Mouse (Mus musculus) spleen, postnatal 14 days (tissue): ENCODE measurements around the gene Meltf.

Experiments
- DNase-seq, 2 experiments: peaks; one replicate each; pipeline ENCODE4 v3.0.0; 2021 to 2022; ENCODE audit warnings: low spot score in 2 of 2

The Meltf gene

GRCm38 (mm10) chr16:31878573-31879257 lies at the start of gene Meltf:
Gene Meltf, plus strand, starts transcription at chr16:31878810.
- peak; percentile 36 to 52 for DNase-seq

GRCm38 (mm10) chr16:31830726-31831125 lies 47.9 kb upstream of the Meltf start:
- DNase-seq, result no peak

DNA sequence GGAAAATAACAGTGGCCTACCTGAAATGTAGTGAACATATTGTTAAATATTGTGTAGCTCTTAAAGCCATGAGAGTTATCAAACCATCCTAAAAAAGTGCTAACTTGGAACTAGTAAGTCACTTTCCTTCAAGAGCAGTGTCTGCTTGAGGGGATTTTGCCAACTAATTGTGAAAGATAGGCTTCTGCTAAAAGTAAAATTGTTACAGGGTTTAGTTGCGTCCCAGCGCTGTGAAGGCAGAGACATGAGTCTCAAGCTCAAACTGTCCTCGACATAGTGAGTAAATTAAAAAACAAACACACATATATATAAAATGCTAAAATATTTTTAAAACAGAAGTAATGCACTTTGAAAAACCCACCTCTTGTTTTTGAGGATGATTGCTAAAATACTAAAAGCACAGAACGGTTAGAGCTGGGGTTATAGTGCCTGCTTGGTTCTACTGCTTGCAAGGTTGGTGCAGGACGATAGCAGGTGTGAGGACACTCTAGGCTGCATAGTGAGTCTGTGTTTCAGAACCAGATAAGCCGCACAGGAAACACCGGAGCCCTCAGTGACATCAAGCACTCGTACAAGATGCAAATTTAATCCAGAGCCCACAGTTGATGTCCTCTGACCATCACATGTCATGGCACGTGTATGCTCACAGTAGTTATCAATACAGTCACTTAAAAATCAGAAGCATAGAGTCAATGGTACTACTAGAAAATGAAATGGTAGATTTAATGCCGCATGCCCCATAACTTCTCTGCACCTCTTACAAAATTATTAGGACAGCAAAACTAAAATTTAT lies 45.8 kb upstream of the Meltf start:
- DNase-seq, result no peak

DNA sequence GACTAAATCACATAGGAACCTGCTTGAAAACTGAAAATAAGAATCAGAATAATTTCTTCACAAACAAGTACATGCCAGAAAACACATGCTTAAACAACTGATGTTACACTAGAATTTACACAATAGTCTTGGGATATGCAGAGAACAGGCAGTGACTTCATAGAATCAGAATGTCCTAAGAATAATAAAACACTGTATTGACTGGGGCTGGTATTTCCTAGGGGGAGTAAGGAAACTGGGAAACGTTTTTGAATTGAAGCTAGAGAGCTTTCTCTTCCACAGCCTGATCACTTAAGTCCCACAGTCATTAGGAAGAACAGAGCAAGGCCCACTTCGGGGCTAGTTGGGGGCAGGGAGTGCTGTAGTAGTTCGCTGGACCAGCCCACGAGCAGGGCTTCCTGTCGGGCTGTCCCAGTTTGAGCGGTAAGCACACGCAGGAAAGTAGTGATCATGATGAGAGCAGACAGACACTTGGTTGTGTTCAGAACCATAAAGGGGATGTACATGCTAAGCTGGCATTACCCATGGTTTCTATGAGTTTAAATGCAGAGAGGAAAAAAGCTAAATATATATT lies 44.5 kb upstream of the Meltf start:
- no peak for DNase-seq

GRCm38 (mm10) chr16:31834662-31835318 lies 43.8 kb upstream of the Meltf start:
- no peak for DNase-seq

GRCm38 (mm10) chr16:31837362-31837761 lies 41.2 kb upstream of the Meltf start:
- DNase-seq, result no peak

GRCm38 (mm10) chr16:31844246-31844645 lies 34.4 kb upstream of the Meltf start:
- no peak for DNase-seq

DNA sequence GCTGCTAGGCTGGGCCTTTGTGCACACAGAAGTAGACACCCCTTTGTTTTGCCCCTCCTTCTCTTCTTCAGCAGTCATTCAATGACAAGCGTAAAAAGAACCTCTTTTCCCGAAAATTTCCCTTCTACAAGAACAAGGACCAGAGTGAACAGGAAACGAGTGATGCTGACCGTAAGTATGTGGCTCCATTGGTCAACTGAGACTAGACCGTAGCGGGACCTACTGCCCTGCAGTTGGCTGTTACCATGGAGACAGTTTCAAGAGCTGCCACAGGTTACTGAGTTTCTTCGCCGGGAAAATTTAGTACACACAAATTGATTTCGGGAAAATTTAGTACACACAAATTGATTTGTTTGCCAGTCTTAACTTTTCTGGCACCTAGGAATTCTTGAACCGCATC lies 31.8 kb upstream of the Meltf start:
- DNase-seq, result no peak

DNA sequence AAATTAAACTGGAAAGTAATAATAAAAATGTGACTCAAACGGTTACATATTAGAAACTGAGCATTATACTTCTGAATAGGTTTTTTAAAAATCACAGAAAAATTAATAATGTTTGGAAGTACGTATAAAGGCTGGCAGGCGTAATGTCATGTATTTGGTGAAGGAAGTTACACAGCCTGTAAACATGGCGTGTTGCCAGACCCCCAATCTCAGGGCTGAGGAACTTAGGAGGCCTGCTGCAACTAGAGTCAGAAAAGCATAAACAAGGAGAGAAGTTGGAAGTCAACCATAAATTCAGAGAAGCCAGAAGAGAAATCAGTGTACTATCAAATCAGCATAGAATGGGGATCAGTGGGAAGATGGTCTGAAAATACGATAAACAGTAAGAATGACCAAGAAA lies 14.7 kb upstream of the Meltf start:
- no peak for DNase-seq

GRCm38 (mm10) chr16:31865242-31865641 lies 13.4 kb upstream of the Meltf start:
- no peak for DNase-seq

- no peak for DNase-seq
Observed at GRCm38 (mm10) chr16:31866911-31867310, 11.7 kb upstream of the Meltf start.

GRCm38 (mm10) chr16:31867736-31868135 lies 10.9 kb upstream of the Meltf start:
- no peak for DNase-seq

DNA sequence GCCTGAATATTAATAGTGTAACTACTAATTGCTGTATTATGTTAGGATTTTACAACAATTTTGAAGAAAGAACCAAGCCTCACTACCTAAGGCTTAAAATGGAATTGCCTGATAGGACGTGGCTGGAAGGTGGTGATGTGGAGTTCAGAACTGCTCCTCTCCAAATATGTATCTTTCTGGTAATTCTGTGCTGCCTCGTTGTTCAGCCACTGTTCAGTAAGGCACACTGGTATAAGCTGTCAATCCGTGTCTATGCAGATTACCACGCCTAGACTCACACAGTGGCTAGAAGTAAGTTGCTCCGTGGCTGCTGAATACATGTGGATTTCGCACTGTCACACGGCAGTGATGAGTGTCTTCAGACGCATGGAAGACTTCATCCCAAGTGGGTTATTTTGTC lies 4.9 kb upstream of the Meltf start:
- no peak for DNase-seq

DNA sequence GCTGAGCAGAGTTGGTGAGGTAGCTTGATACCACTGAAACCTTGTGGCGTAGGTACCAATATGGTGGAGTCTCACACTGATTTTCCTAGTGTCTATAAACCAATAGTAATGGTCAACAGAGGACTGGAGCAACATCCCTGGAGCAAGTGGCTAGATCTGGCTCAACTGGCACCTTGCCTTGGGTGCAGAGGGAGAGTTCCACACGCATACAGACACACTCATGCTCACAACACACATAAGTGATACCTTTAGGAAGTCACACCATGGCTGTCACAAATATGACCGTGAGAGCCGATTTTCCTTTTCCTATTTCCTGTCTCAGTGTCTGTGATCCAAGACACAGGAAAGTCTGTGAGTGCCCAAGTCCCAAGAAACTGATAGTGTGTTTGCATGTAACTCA lies 3.2 kb upstream of the Meltf start:
- DNase-seq, result no peak

GRCm38 (mm10) chr16:31876386-31876785 lies 2.2 kb upstream of the Meltf start:
- DNase-seq, result no peak

GRCm38 (mm10) chr16:31878052-31878451 lies 558 bp upstream of the Meltf start:
- no peak for DNase-seq

- no peak for DNase-seq
Observed at GRCm38 (mm10) chr16:31880146-31880840, 1.7 kb downstream of the Meltf start.

DNA sequence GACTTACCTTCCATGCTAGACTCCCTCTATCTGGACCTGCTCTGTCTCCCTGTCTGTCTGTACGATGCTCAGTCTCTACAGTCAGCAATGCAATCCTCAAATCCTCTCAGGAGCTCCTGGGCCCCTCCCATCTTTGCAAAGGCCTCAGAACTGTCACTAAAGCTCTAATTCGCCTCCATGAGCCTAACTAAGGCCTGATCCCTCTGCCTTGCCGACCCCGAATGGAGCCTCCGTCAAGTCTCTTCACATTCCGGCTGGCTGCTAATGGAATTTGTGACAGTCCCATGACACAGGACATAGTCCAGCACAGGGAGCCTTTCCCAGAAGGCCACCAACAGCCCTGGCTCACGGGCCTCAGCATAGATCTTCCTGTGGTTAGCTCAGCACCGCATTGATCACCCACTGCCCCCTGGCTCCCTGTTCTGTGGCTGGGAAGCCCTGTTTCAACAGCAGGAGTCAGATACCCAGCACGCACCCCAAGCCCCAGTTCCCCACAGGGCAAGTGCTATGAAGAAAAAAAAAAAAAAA lies 3.8 kb downstream of the Meltf start:
- no peak for DNase-seq

DNA sequence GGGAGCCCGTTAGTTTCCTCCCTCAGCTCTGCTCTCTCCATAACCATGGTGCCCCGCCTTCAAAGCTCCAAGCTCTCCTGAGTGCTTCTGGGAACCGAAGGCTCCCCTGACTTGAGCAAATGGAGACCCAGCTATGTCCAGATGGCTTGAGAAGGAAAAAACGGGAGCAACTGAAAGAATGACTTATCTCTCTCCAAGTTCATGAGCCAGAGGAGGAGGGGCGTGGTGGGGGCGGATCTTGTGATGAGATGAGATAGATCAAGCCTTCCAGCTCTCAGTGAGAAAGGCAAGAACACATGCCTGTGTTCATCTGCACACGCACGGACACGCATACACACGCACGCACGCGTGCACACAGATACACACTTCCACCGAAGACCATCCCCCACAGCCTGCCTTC lies 4.7 kb downstream of the Meltf start:
- DNase-seq, result no peak

GRCm38 (mm10) chr16:31883902-31884301 lies 5.3 kb downstream of the Meltf start:
- DNase-seq, result no peak

DNA sequence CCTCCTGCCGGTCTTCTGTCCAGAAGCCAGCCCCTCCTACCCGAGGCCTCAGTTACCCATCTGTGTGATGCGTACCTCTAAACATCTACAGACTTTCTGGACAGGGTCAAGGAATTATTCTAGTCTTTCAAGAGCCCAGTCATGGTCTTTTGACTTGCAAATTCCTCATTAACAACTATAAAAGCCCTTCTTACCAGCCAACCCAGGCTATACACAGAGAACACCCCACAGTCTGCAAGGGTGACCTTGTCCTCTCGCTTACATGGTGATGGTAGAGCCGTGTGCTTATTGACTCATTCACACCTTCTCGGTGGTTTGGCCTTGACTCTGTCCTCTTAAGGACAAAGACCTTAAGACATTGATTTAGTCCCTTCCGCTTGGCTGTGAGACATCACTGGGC lies 12.3 kb downstream of the Meltf start:
- no peak for DNase-seq
